In genomic region chr5:4535951-4536350, GRCm38 (mm10) we compare ENCODE assay signal across 20 mouse cellular contexts.
DNase-seq lines count a peak whose midpoint lies in the region; ATAC-seq and TF ChIP-seq lines count a peak whose summit lies in the region.
"Had no signal": no experiment of that assay in that cellular context is flagged by ENCODE, and none has a peak within 500 bp of the region (broad histone marks: within the 10 kb centered on the region; RNA-seq: fewer than 3 reads in every experiment).

No protein-coding gene starts in this region.

- WGBS in limb, embryonic 11.5 days: 12% methylated on average over 8 of the region's 8 CpGs
- WGBS in hindbrain, postnatal 0 days: 81% methylated on average over 8 of the region's 8 CpGs

- no peak overlapping the region for H3K4me2 ChIP-seq in limb, embryonic 11.5 days (ENCODE audit: low read depth, severe bottlenecking)
- H3K4me2 ChIP-seq in hindbrain, postnatal 0 days (ENCODE audit: low read depth, low read length): no peak overlapping the region
- H3K4me2 ChIP-seq: embryonic facial prominence, embryonic 15.5 days; hindbrain, embryonic 13.5 days; liver, embryonic 11.5 days; midbrain, embryonic 12.5 days had no signal

- no peak for TF ChIP-seq CTCF in hindbrain, postnatal 0 days (IDR thresholded peaks at IDR 0.05; ENCODE audit: low read depth)

- H3K4me1 ChIP-seq in limb, embryonic 11.5 days (ENCODE audit: control insufficient read depth, insufficient read depth, low read length): peaks cover 26% of the 10 kb centered on the region
- H3K4me1 ChIP-seq in hindbrain, postnatal 0 days (ENCODE audit: insufficient read depth, low read length): no peaks in the 10 kb centered on the region
- H3K4me1 ChIP-seq: embryonic facial prominence, embryonic 15.5 days had no signal

- no peak overlapping the region for H3K4me3 ChIP-seq in limb, embryonic 11.5 days (ENCODE audit: low read depth, low read length)
- no peak overlapping the region for H3K4me3 ChIP-seq in hindbrain, postnatal 0 days (ENCODE audit: low read length)
- H3K4me3 ChIP-seq: embryonic facial prominence, embryonic 15.5 days; hindbrain, embryonic 13.5 days; midbrain, embryonic 12.5 days had no signal

- no peak overlapping the region; the same call in 1 of the 2 replicates for H3K9ac ChIP-seq in limb, embryonic 11.5 days (ENCODE audit: low read length)
- no peak overlapping the region for H3K9ac ChIP-seq in hindbrain, postnatal 0 days (replicated peaks; ENCODE audit: low read length)
- H3K9ac ChIP-seq: embryonic facial prominence, embryonic 15.5 days; forebrain, postnatal 0 days; hindbrain, embryonic 13.5 days; liver, postnatal 0 days; midbrain, embryonic 12.5 days had no signal

- H3K27ac ChIP-seq in limb, embryonic 11.5 days (replicated peaks; ENCODE audit: low read depth, low read length): peak overlapping the region; percentile 79
- H3K27ac ChIP-seq in hindbrain, postnatal 0 days: no peak overlapping the region
- H3K27ac ChIP-seq: embryonic facial prominence, embryonic 15.5 days; hindbrain, embryonic 13.5 days; midbrain, embryonic 12.5 days had no signal

- H3K36me3 ChIP-seq in limb, embryonic 11.5 days (ENCODE audit: control insufficient read depth, insufficient read depth, low read length): no peaks in the 10 kb centered on the region
- no peaks in the 10 kb centered on the region for H3K36me3 ChIP-seq in hindbrain, postnatal 0 days (ENCODE audit: insufficient read depth, low read length)
- H3K36me3 ChIP-seq: embryonic facial prominence, embryonic 15.5 days; hindbrain, embryonic 13.5 days; midbrain, embryonic 12.5 days had no signal

- H3K27me3 ChIP-seq in limb, embryonic 11.5 days (ENCODE audit: control insufficient read depth, insufficient read depth, low read length): no peaks in the 10 kb centered on the region
- no peaks in the 10 kb centered on the region for H3K27me3 ChIP-seq in hindbrain, postnatal 0 days (ENCODE audit: insufficient read depth, low read length)
- H3K27me3 ChIP-seq: embryonic facial prominence, embryonic 15.5 days; hindbrain, embryonic 13.5 days; midbrain, embryonic 12.5 days had no signal

- peak; percentile 39 for DNase-seq in embryo, embryonic 10 days (ENCODE audit: low spot score)
- DNase-seq in embryo, embryonic 9.5 days (ENCODE audit: extremely low spot score): no peak
- DNase-seq in kidney, postnatal 4 days: peak; percentile 8 to 16
- no peak for DNase-seq in kidney, postnatal 36 days
- peak; percentile 59 for DNase-seq in limb, embryonic 11.5 days (ENCODE audit: low spot score)
- DNase-seq in lung, postnatal 36 days: no peak
- DNase-seq in hindbrain, postnatal 0 days (ENCODE audit: low spot score): no peak
- no peak for DNase-seq in cerebellum, postnatal 10 days
- DNase-seq: adrenal gland, postnatal 10 days; cerebellum, adult 8-10 months; forebrain, postnatal 0 days; kidney, postnatal 10 days; layer of hippocampus, adult 9-11 months; liver, postnatal 0 days; lung, postnatal 10 days; right cerebral cortex, postnatal 14 days had no signal

- ATAC-seq in limb, embryonic 11.5 days (ENCODE audit: insufficient number of reproducible peaks, low FRiP score, low TSS enrichment, low read depth): peak; percentile 69; the same call in 1 of the 2 replicates
- ATAC-seq in hindbrain, postnatal 0 days: no peak
- ATAC-seq: liver, postnatal 0 days had no signal

- no peaks in the 10 kb centered on the region for H3K9me3 ChIP-seq in limb, embryonic 11.5 days (ENCODE audit: control insufficient read depth, low read length)
- H3K9me3 ChIP-seq in hindbrain, postnatal 0 days (ENCODE audit: low read length): no peaks in the 10 kb centered on the region
- H3K9me3 ChIP-seq: embryonic facial prominence, embryonic 15.5 days; hindbrain, embryonic 13.5 days; midbrain, embryonic 12.5 days had no signal

Comparison
In these comparisons a context has a peak if more than half of its experiments do, and no peak if none do; other contexts are left out.
1. DNase-seq: peak in embryo, embryonic 10 days (single experiment), kidney, postnatal 4 days (2 of 2) and limb, embryonic 11.5 days (single experiment); none in embryo, embryonic 9.5 days (single experiment), kidney, postnatal 36 days (0 of 2), lung, postnatal 36 days (single experiment), hindbrain, postnatal 0 days (single experiment) and cerebellum, postnatal 10 days (0 of 2).